ENCODE assay signal across 8 mouse cellular contexts in the genomic region with DNA sequence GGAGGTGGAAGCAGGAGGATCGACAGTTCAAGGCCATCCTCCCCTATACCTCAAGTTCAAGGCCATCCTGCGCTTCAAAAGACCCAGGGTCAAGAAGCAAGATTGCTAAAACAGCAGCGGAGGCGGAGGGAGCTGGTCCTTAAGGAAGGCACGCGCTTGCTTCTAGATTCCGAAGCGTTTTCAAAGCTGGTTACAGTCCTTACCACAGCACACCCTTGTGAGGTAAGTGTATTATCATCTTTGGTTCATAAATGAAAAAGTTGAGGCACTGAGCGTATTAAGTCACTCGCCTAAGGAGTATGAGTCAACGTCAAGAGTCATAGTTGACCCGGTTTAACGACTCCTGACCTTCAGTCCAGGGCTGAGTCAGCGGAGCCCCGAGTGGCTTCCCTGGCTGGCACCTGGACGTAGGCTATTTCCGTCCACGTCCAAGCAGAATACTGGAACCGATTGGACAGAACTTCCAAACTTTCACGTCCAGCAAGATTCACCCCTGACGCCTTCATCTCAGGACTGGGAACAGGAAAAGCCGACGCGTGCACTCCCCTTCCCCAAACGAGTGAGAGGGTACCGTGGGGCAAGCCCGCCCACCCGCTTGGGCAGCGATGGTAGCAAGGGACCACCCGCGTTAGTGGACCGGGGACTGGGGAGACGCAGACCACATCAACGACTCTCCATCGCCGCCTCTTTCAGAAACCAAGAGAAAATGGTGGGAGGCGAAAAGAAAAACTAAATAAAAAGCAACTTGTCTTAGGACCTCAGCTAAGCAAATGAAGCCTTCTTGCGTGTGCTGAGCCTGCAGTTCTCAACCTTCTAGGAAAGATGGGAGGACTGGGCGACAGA. TPM values are rescaled to one million over a fixed set of nuclear protein-coding genes. Genes with fewer than 3 reads are reported as not detected.
DNase-seq lines count a peak whose midpoint lies in the region; ATAC-seq lines count a peak whose summit lies in the region.

Gene Eif4e (plus strand): TSS at position 107 of the 843 bp plus-strand sequence.

- H3K4me1 ChIP-seq in forebrain, embryonic 12.5 days, result peaks cover 26% of the 10 kb centered on the region
- H3K4me1 ChIP-seq in neural tube, embryonic 14.5 days (ENCODE audit: control insufficient read depth, insufficient read depth, low read length), result peaks cover 11% of the 10 kb centered on the region; the same call in 1 of the 2 replicates

- no peaks in the 10 kb centered on the region for H3K36me3 ChIP-seq in forebrain, embryonic 12.5 days (replicated peaks)
- no peaks in the 10 kb centered on the region for H3K36me3 ChIP-seq in neural tube, embryonic 14.5 days (ENCODE audit: control insufficient read depth, insufficient read depth, low read length)

- peak within 1 kb of the TSS; percentile 99 for H3K4me3 ChIP-seq in forebrain, embryonic 12.5 days (replicated peaks)
- H3K4me3 ChIP-seq in neural tube, embryonic 14.5 days (ENCODE audit: low read depth, low read length), result peak within 1 kb of the TSS; percentile 94

- H3K27me3 ChIP-seq in forebrain, embryonic 12.5 days, result 0 out of 2 replicates have a peak, but pooled peaks cover 9% of the 10 kb centered on the region
- H3K27me3 ChIP-seq in neural tube, embryonic 14.5 days (ENCODE audit: control insufficient read depth, insufficient read depth, low read length), result no peaks in the 10 kb centered on the region

- H3K4me2 ChIP-seq in forebrain, embryonic 12.5 days, result peak within 1 kb of the TSS; percentile 86
- peak within 1 kb of the TSS; percentile 60 for H3K4me2 ChIP-seq in neural tube, embryonic 14.5 days (ENCODE audit: low read depth, low read length)

- WGBS in forebrain, embryonic 12.5 days, result 2% methylated on average over 39 of the region's 39 CpGs
- WGBS in neural tube, embryonic 14.5 days, result 2% methylated on average over 39 of the region's 39 CpGs

- H3K9ac ChIP-seq in forebrain, embryonic 12.5 days, result peak within 1 kb of the TSS; percentile 71
- H3K9ac ChIP-seq in neural tube, embryonic 14.5 days (replicated peaks; ENCODE audit: low read depth, low read length), result peak within 1 kb of the TSS; percentile 17; the same call in 1 of the 2 replicates

- intact Hi-C loops in heart, postnatal 10 days (cut with DNase I), result loop anchor here (2.0 to 10.0 kb wide), 2 partner anchors 37 to 661 kb away; partner anchors contain the start of genes Dnajb14, H2afz and Metap1

- ATAC-seq in forebrain, embryonic 12.5 days (ENCODE audit: low FRiP score), result peak; percentile 45; the same call in 1 of the 2 replicates
- peak; percentile 38 for ATAC-seq in neural tube, embryonic 14.5 days (ENCODE audit: low read depth)

- DNase-seq in CD4-positive, CD25-positive, alpha-beta regulatory T cell, adult 2 months (ENCODE audit: low read depth, low spot score), result peak; percentile 50
- peak; percentile 87 to 88 for DNase-seq in adrenal gland, postnatal 36 days
- peak; percentile 77 to 78 for DNase-seq in heart, postnatal 10 days
- DNase-seq in kidney, postnatal 4 days, result peak; percentile 60 to 76
- DNase-seq in lung, adult 18-20 months, result peak; percentile 71 to 84
- DNase-seq in thymus, postnatal 10 days (ENCODE audit: low spot score in 2 of 2), result peak; percentile 39 to 64

- H3K9me3 ChIP-seq in forebrain, embryonic 12.5 days, result no peaks in the 10 kb centered on the region
- no peaks in the 10 kb centered on the region for H3K9me3 ChIP-seq in neural tube, embryonic 14.5 days (ENCODE audit: control insufficient read depth, low read length)

- H3K27ac ChIP-seq in forebrain, embryonic 12.5 days, result peak within 1 kb of the TSS; percentile 75
- H3K27ac ChIP-seq in neural tube, embryonic 14.5 days (ENCODE audit: low read depth, low read length), result peak within 1 kb of the TSS; percentile 77

RNA-seq across cellular contexts. Expression of gene Eif4e, which starts in this region (rescaled TPM):
- total RNA-seq in adrenal gland, postnatal 36 days (2021), result 100 to 1,000 TPM; 193 to 194 TPM
- polyA plus RNA-seq in forebrain, embryonic 12.5 days (2016; fragmentation: Nextera tagmentation; extraction: Ambion mirVana), result 353 and 402 TPM in 2 replicates
- 100 to 1,000 TPM; 125 to 138 TPM for total RNA-seq in heart, postnatal 10 days (2021)
- polyA plus RNA-seq in neural tube, embryonic 14.5 days (2014; fragmentation: Nextera tagmentation; extraction: Ambion mirVana), result 321 and 333 TPM in 2 replicates

Comparison
In these comparisons a context has a peak if more than half of its experiments do, and no peak if none do; other contexts are left out.
1. Peak in every context shown above with its lines: DNase-seq, ATAC-seq, H3K4me3 ChIP-seq and H3K27ac ChIP-seq.